ENCODE assay signal across 20 mouse cellular contexts in the genomic region with DNA sequence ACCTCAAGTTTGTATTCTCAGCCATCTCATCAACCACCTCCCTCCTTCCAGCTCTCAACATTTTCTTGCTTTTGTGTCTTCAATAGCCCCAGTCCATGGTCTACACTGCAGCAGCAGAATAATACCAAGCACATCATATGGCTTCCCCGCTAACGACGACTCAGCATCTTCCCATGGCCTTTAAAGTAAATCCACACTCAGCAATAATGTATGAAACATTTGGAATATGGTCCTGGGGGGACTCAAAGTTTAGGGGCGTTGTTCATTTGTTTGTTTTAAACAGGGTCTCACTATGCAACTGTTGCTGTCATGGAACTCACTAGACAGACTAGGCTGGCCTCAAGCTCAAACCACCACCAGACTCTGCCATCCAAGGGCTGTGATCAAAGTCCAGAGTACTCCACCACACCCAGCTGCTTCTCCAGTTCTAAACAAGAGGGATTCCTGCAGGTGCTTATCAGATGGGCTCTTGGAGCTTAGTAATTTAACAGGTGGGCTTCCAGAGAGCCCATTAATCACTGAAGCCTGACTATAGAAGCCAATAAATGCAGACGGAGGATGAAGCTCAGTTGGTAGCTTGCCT.
"Had no signal": no experiment of that assay in that cellular context is flagged by ENCODE, and none has a peak within 500 bp of the region (broad histone marks: within the 10 kb centered on the region; RNA-seq: fewer than 3 reads in every experiment).

No protein-coding gene starts in this region.

- H3K4me2 ChIP-seq: limb, embryonic 13.5 days; liver, embryonic 11.5 days; lung, embryonic 14.5 days; midbrain, embryonic 12.5 days; midbrain, embryonic 15.5 days; neural tube, embryonic 12.5 days; neural tube, embryonic 15.5 days had no signal

- ATAC-seq: liver, postnatal 0 days; lung, postnatal 0 days; midbrain, embryonic 15.5 days had no signal

- H3K9ac ChIP-seq: limb, embryonic 13.5 days; liver, embryonic 14.5 days; liver, postnatal 0 days; lung, embryonic 14.5 days; midbrain, embryonic 12.5 days; midbrain, embryonic 15.5 days; neural tube, embryonic 12.5 days; neural tube, embryonic 15.5 days had no signal

- H3K9me3 ChIP-seq: limb, embryonic 10.5 days; limb, embryonic 13.5 days; midbrain, embryonic 12.5 days; midbrain, embryonic 15.5 days; neural tube, embryonic 12.5 days; neural tube, embryonic 15.5 days had no signal

- DNase-seq: kidney, postnatal 10 days; kidney, postnatal 36 days; layer of hippocampus, postnatal 36 days; liver, postnatal 0 days; lung, embryonic 14.5 days; retina, postnatal 1 day; right cerebral cortex, postnatal 25 days; thymus, adult 18-20 months; thymus, postnatal 36 days had no signal

- H3K27me3 ChIP-seq: limb, embryonic 13.5 days; midbrain, embryonic 12.5 days; midbrain, embryonic 15.5 days; neural tube, embryonic 12.5 days; neural tube, embryonic 15.5 days had no signal

- H3K27ac ChIP-seq: left cerebral cortex, adult 2 months; limb, embryonic 10.5 days; limb, embryonic 13.5 days; liver, embryonic 14.5 days; macrophage; midbrain, embryonic 12.5 days; midbrain, embryonic 15.5 days; neural tube, embryonic 12.5 days; neural tube, embryonic 15.5 days had no signal

- H3K4me3 ChIP-seq: left cerebral cortex, adult 2 months; limb, embryonic 10.5 days; limb, embryonic 13.5 days; midbrain, embryonic 12.5 days; midbrain, embryonic 15.5 days; neural tube, embryonic 12.5 days; neural tube, embryonic 15.5 days had no signal
